Mouse (Mus musculus) limb, embryonic 11.5 days (tissue): ENCODE measurements around the gene Glb1l2. TPM values are rescaled to one million over a fixed set of nuclear protein-coding genes. Genes with fewer than 3 reads are reported as not detected.

Source experiments
- ATAC-seq: fragments of 200-750 bp; cut with Nextera tagmentation; 2 replicates; pipeline ENCODE4 v1.8.0; 2017; ENCODE audit warnings: low read depth; ENCODE audit not compliant: insufficient number of reproducible peaks, low FRiP score, low TSS enrichment
- DNase-seq: peaks from one replicate; pipeline ENCODE4 v3.0.0-alpha.2; 2015; ENCODE audit warnings: low spot score
- H3K27ac ChIP-seq: fragments of 300-500 bp; sonication (generic); replicated peaks from 2 replicates; pipeline ENCODE4 v1.5.1; 2014; ENCODE audit warnings: low read depth, mild to moderate bottlenecking, low read length
- H3K27me3 ChIP-seq: fragments of 300-500 bp; sonication (generic); 2 replicates; pipeline ENCODE4 v1.6.1; 2014; ENCODE audit warnings: mild to moderate bottlenecking, low read length, mixed read lengths; ENCODE audit not compliant: control insufficient read depth, insufficient read depth
- H3K36me3 ChIP-seq: fragments of 300-500 bp; sonication (generic); 2 replicates; pipeline ENCODE4 v1.6.1; 2014; ENCODE audit warnings: mild to moderate bottlenecking, low read length, moderate library complexity, mixed read lengths; ENCODE audit not compliant: control insufficient read depth, insufficient read depth
- H3K4me1 ChIP-seq: fragments of 300-500 bp; sonication (generic); 2 replicates; pipeline ENCODE4 v1.6.1; 2014; ENCODE audit warnings: low read length, mixed read lengths; ENCODE audit not compliant: control insufficient read depth, insufficient read depth
- H3K4me2 ChIP-seq: fragments of 300-500 bp; sonication (generic); 2 replicates; pipeline ENCODE4 v1.6.1; 2014; ENCODE audit warnings: low read depth, mild to moderate bottlenecking, moderate library complexity; ENCODE audit not compliant: severe bottlenecking
- H3K4me3 ChIP-seq: fragments of 300-500 bp; sonication (generic); 2 replicates; pipeline ENCODE4 v1.5.1; 2014; ENCODE audit warnings: low read depth, low read length
- H3K9ac ChIP-seq: fragments of 300-500 bp; sonication (generic); 2 replicates; pipeline ENCODE4 v1.6.1; 2014; ENCODE audit warnings: mild to moderate bottlenecking, low read length
- H3K9me3 ChIP-seq: fragments of 300-500 bp; sonication (generic); 2 replicates; pipeline ENCODE4 v1.6.1; 2016; ENCODE audit warnings: low read length; ENCODE audit not compliant: control insufficient read depth
- WGBS: fragments of 180-500 bp; shearing (Covaris S2); extraction: QIAGEN DNeasy Blood & Tissue Kit; methylation state at CpG from one replicate; pipeline ENCODE4 v1.1.7; 2014; 5-methylcytosine and 5-hydroxymethylcytosine counted together
- polyA plus RNA-seq: library from polyadenylated mRNA; unstranded; fragments of >200 nt; fragmentation: Nextera tagmentation; extraction: Ambion mirVana; gene quantifications from 2 replicates; pipeline ENCODE4 v1.2.1, GENCODE M21; 2014

Glb1l2 gene
- polyA plus RNA-seq, 1 experiment from 2014 or later = 5.6 TPM

GRCm38 (mm10) chr9:26748893-26749292 is 57.4 kb downstream of the Glb1l2 start:
- no peak for ATAC-seq
- 64% methylated on average over 4 of the region's 4 CpGs for WGBS
- Histone ChIP-seq H3K4me3 (no peak overlapping the region), H3K4me1 (no peaks in the 10 kb centered on the region), H3K4me2 (no peak overlapping the region), H3K27me3 (no peaks in the 10 kb centered on the region), H3K9ac (no peak overlapping the region), H3K9me3 (no peaks in the 10 kb centered on the region), H3K36me3 (no peaks in the 10 kb centered on the region), H3K27ac (no peak overlapping the region)
- DNase-seq = no peak

- WGBS = 72% methylated on average over 4 of the region's 4 CpGs
Observed at GRCm38 (mm10) chr9:26747121-26747520, 59.1 kb downstream of the Glb1l2 start.

GRCm38 (mm10) chr9:26742817-26743216 is 63.5 kb downstream of the Glb1l2 start:
- H3K4me3 ChIP-seq = no peak overlapping the region
- H3K9ac ChIP-seq = no peak overlapping the region
- no peaks in the 10 kb centered on the region for H3K9me3 ChIP-seq
- no peak overlapping the region for H3K4me2 ChIP-seq
- no peak for ATAC-seq
- H3K4me1 ChIP-seq = no peaks in the 10 kb centered on the region
- no peaks in the 10 kb centered on the region for H3K36me3 ChIP-seq
- DNase-seq = no peak
- no peak overlapping the region for H3K27ac ChIP-seq
- WGBS = 86% methylated on average over 3 of the region's 3 CpGs
- no peaks in the 10 kb centered on the region for H3K27me3 ChIP-seq

More at GRCm38 (mm10) chr9:26747121-26747520, 59.1 kb downstream of the Glb1l2 start:
- no peak overlapping the region for H3K4me3 ChIP-seq
- H3K9me3 ChIP-seq = no peaks in the 10 kb centered on the region
- DNase-seq (no peak), ATAC-seq (no peak)
- no peaks in the 10 kb centered on the region for H3K4me1 ChIP-seq
- no peak overlapping the region for H3K9ac ChIP-seq
- no peaks in the 10 kb centered on the region for H3K27me3 ChIP-seq
- no peak overlapping the region for H3K27ac ChIP-seq
- no peak overlapping the region for H3K4me2 ChIP-seq
- H3K36me3 ChIP-seq = no peaks in the 10 kb centered on the region

GRCm38 (mm10) chr9:26737116-26737515 is 69.2 kb downstream of the Glb1l2 start:
- ATAC-seq (no peak), DNase-seq (no peak)
- Histone ChIP-seq H3K9me3 (no peaks in the 10 kb centered on the region; the same call in 1 of the 2 replicates), H3K27ac (no peak overlapping the region), H3K4me1 (no peaks in the 10 kb centered on the region), H3K36me3 (no peaks in the 10 kb centered on the region), H3K27me3 (peaks cover 37% of the 10 kb centered on the region), H3K4me3 (no peak overlapping the region), H3K9ac (no peak overlapping the region), H3K4me2 (no peak overlapping the region)
- 83% methylated on average over 5 of the region's 5 CpGs for WGBS

- Histone ChIP-seq H3K9ac (0 out of 2 replicates have a peak overlapping the region, but pooled peaks have one; percentile 12), H3K27me3 (peaks cover 40% of the 10 kb centered on the region)
- peak; percentile 34 for DNase-seq
Observed at GRCm38 (mm10) chr9:26733986-26734385, 72.3 kb downstream of the Glb1l2 start.

GRCm38 (mm10) chr9:26733206-26733891 is 72.9 kb downstream of the Glb1l2 start, which contains the start of gene B3gat1:
TSS of gene B3gat1 (plus strand) at chr9:26733728.
- Histone ChIP-seq H3K4me3 (peak within 1 kb of the TSS; percentile 45), H3K9ac (0 out of 2 replicates have a peak within 1 kb of the TSS, but pooled peaks have one; percentile 12), H3K27ac (no peak within 1 kb of the TSS), H3K27me3 (peaks cover 40% of the 10 kb centered on the region), H3K4me2 (peak within 1 kb of the TSS; percentile 93), H3K36me3 (no peaks in the 10 kb centered on the region), H3K4me1 (no peaks in the 10 kb centered on the region), H3K9me3 (no peaks in the 10 kb centered on the region; the same call in 1 of the 2 replicates)
- ATAC-seq = peak; percentile 54; the same call in 1 of the 2 replicates
- DNase-seq = peak; percentile 60
- WGBS = under 1% methylated on average over 54 of the region's 65 CpGs

More at GRCm38 (mm10) chr9:26733986-26734385, 72.3 kb downstream of the Glb1l2 start:
- Histone ChIP-seq H3K27ac (no peak overlapping the region), H3K9me3 (no peaks in the 10 kb centered on the region; the same call in 1 of the 2 replicates), H3K36me3 (no peaks in the 10 kb centered on the region), H3K4me1 (no peaks in the 10 kb centered on the region), H3K4me3 (peak overlapping the region; percentile 45), H3K4me2 (peak overlapping the region; percentile 93)
- 2% methylated on average over 32 of the region's 37 CpGs for WGBS
- ATAC-seq = peak; percentile 60; the same call in 1 of the 2 replicates

GRCm38 (mm10) chr9:26728556-26728955 is 77.7 kb downstream of the Glb1l2 start:
- Histone ChIP-seq H3K27ac (no peak overlapping the region), H3K9ac (no peak overlapping the region), H3K9me3 (no peaks in the 10 kb centered on the region), H3K27me3 (peaks cover 17% of the 10 kb centered on the region), H3K36me3 (no peaks in the 10 kb centered on the region), H3K4me3 (no peak overlapping the region), H3K4me2 (no peak overlapping the region), H3K4me1 (no peaks in the 10 kb centered on the region)
- ATAC-seq (no peak), DNase-seq (no peak)
- WGBS = 91% methylated on average over 2 of the region's 2 CpGs

GRCm38 (mm10) chr9:26727445-26727844 is 78.8 kb downstream of the Glb1l2 start:
- Histone ChIP-seq H3K27ac (no peak overlapping the region), H3K36me3 (no peaks in the 10 kb centered on the region), H3K4me2 (no peak overlapping the region), H3K9me3 (no peaks in the 10 kb centered on the region), H3K27me3 (peaks cover 6% of the 10 kb centered on the region), H3K9ac (no peak overlapping the region), H3K4me1 (no peaks in the 10 kb centered on the region), H3K4me3 (no peak overlapping the region)
- WGBS = 67% methylated on average over 2 of the region's 2 CpGs
- peak; percentile 82 for DNase-seq
- no peak for ATAC-seq
